In the genomic region with DNA sequence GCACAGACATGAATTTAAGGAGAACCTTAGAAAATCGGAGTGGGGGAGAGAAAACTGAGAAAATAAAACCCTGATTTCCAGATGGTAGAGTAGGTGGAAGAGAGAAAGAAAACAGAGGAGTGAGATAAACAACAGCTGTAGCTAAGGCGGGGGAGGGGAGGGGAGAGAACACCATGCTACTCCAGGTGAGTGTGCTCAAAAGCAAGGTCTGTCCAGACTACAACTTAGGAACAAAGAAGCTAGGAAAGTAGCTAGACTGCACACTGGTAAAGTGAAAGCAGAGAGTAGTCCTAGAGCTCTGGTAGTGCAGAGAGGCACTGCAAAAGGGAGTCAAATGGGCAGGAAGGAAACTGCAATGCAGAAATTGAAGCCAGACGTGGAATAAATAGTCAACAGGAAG, we compare ENCODE assay signal across 25 mouse cellular contexts.
DNase-seq lines count a peak whose midpoint lies in the region; ATAC-seq lines count a peak whose summit lies in the region.
"Had no signal": no experiment of that assay in that cellular context is flagged by ENCODE, and none has a peak within 500 bp of the region (broad histone marks: within the 10 kb centered on the region; RNA-seq: fewer than 3 reads in every experiment).

No protein-coding gene starts in this region.

- H3K4me2 ChIP-seq in forebrain, embryonic 14.5 days (ENCODE audit: low read length): no peak overlapping the region
- H3K4me2 ChIP-seq in forebrain, embryonic 16.5 days (ENCODE audit: low read length): no peak overlapping the region
- no peak overlapping the region for H3K4me2 ChIP-seq in embryonic facial prominence, embryonic 14.5 days (ENCODE audit: low read depth, low read length)
- no peak overlapping the region for H3K4me2 ChIP-seq in limb, embryonic 12.5 days
- H3K4me2 ChIP-seq in hindbrain, embryonic 14.5 days (replicated peaks): no peak overlapping the region
- H3K4me2 ChIP-seq: embryonic facial prominence, embryonic 12.5 days; heart, embryonic 15.5 days; lung, embryonic 15.5 days; midbrain, embryonic 13.5 days; neural tube, embryonic 12.5 days had no signal

- H3K36me3 ChIP-seq in forebrain, embryonic 14.5 days (ENCODE audit: control insufficient read depth, insufficient read depth, low read length): no peaks in the 10 kb centered on the region
- H3K36me3 ChIP-seq in forebrain, embryonic 16.5 days (ENCODE audit: control insufficient read depth, insufficient read depth): no peaks in the 10 kb centered on the region
- H3K36me3 ChIP-seq in embryonic facial prominence, embryonic 14.5 days (ENCODE audit: control insufficient read depth, insufficient read depth, low read length): no peaks in the 10 kb centered on the region
- H3K36me3 ChIP-seq in limb, embryonic 12.5 days: no peaks in the 10 kb centered on the region
- no peaks in the 10 kb centered on the region for H3K36me3 ChIP-seq in hindbrain, embryonic 14.5 days (replicated peaks; ENCODE audit: control insufficient read depth, insufficient read depth)
- H3K36me3 ChIP-seq: embryonic facial prominence, embryonic 12.5 days; heart, embryonic 15.5 days; lung, embryonic 15.5 days; midbrain, embryonic 13.5 days; neural tube, embryonic 12.5 days had no signal

- DNase-seq in forebrain, embryonic 14.5 days (ENCODE audit: low spot score): peak; percentile 13
- DNase-seq in 416B (ENCODE audit: low read depth): peak; percentile 13
- DNase-seq in embryonic facial prominence, embryonic 14.5 days (ENCODE audit: low spot score): peak; percentile 6
- DNase-seq in heart, adult 9 months (ENCODE audit: low spot score in 2 of 2): no peak
- no peak for DNase-seq in hindbrain, embryonic 14.5 days (ENCODE audit: low spot score)
- DNase-seq: adrenal gland, postnatal 36 days; B cell, adult 2 months; cerebellum, adult 2 months; cerebellum, postnatal 36 days; gastrocnemius, postnatal 25 days; heart, adult 2 months; kidney, adult 18-20 months; kidney, postnatal 25 days; right cerebral cortex, adult 18-20 months; thymus, postnatal 25 days had no signal

- ATAC-seq in forebrain, embryonic 14.5 days: peak; percentile 29; the same call in 1 of the 2 replicates
- no peak for ATAC-seq in forebrain, embryonic 16.5 days
- no peak for ATAC-seq in embryonic facial prominence, embryonic 14.5 days (ENCODE audit: low read depth)
- peak; percentile 59; the same call in 1 of the 2 replicates for ATAC-seq in limb, embryonic 12.5 days (ENCODE audit: insufficient number of reproducible peaks, insufficient read depth, low FRiP score, low TSS enrichment, low read depth)
- ATAC-seq in hindbrain, embryonic 14.5 days (ENCODE audit: low FRiP score): no peak
- ATAC-seq: midbrain, embryonic 13.5 days had no signal

- no peaks in the 10 kb centered on the region for H3K9me3 ChIP-seq in forebrain, embryonic 14.5 days (replicated peaks; ENCODE audit: control insufficient read depth, low read length)
- H3K9me3 ChIP-seq in forebrain, embryonic 16.5 days (ENCODE audit: control insufficient read depth, low read length): no peaks in the 10 kb centered on the region
- H3K9me3 ChIP-seq in embryonic facial prominence, embryonic 14.5 days (ENCODE audit: control insufficient read depth, low read length): no peaks in the 10 kb centered on the region
- H3K9me3 ChIP-seq in limb, embryonic 12.5 days: no peaks in the 10 kb centered on the region
- H3K9me3 ChIP-seq in hindbrain, embryonic 14.5 days (ENCODE audit: control insufficient read depth, low read length): no peaks in the 10 kb centered on the region
- H3K9me3 ChIP-seq: embryonic facial prominence, embryonic 12.5 days; heart, embryonic 15.5 days; lung, embryonic 15.5 days; midbrain, embryonic 13.5 days; neural tube, embryonic 12.5 days had no signal

- H3K27me3 ChIP-seq in forebrain, embryonic 14.5 days (replicated peaks; ENCODE audit: control insufficient read depth, insufficient read depth, low read length): no peaks in the 10 kb centered on the region
- H3K27me3 ChIP-seq in forebrain, embryonic 16.5 days (replicated peaks; ENCODE audit: control insufficient read depth, insufficient read depth, low read length): no peaks in the 10 kb centered on the region
- H3K27me3 ChIP-seq in embryonic facial prominence, embryonic 14.5 days (replicated peaks; ENCODE audit: control insufficient read depth, insufficient read depth, low read length): no peaks in the 10 kb centered on the region
- no peaks in the 10 kb centered on the region for H3K27me3 ChIP-seq in limb, embryonic 12.5 days
- no peaks in the 10 kb centered on the region for H3K27me3 ChIP-seq in hindbrain, embryonic 14.5 days (ENCODE audit: control insufficient read depth, insufficient read depth, low read length)
- H3K27me3 ChIP-seq: embryonic facial prominence, embryonic 12.5 days; heart, embryonic 15.5 days; lung, embryonic 15.5 days; midbrain, embryonic 13.5 days; neural tube, embryonic 12.5 days had no signal

- H3K9ac ChIP-seq in forebrain, embryonic 14.5 days (ENCODE audit: low read length): no peak overlapping the region
- no peak overlapping the region for H3K9ac ChIP-seq in forebrain, embryonic 16.5 days (replicated peaks; ENCODE audit: low read depth, low read length)
- H3K9ac ChIP-seq in embryonic facial prominence, embryonic 14.5 days (ENCODE audit: low read depth, low read length): no peak overlapping the region
- no peak overlapping the region for H3K9ac ChIP-seq in limb, embryonic 12.5 days (replicated peaks)
- H3K9ac ChIP-seq in hindbrain, embryonic 14.5 days: no peak overlapping the region
- H3K9ac ChIP-seq: embryonic facial prominence, embryonic 12.5 days; heart, embryonic 15.5 days; liver, embryonic 14.5 days; lung, embryonic 15.5 days; midbrain, embryonic 13.5 days; neural tube, embryonic 12.5 days had no signal

- H3K4me1 ChIP-seq in forebrain, embryonic 14.5 days (ENCODE audit: control insufficient read depth, insufficient read depth, low read length): no peaks in the 10 kb centered on the region
- H3K4me1 ChIP-seq in forebrain, embryonic 16.5 days (replicated peaks; ENCODE audit: control insufficient read depth, insufficient read depth, low read length): 0 out of 2 replicates have a peak, but pooled peaks cover 2% of the 10 kb centered on the region
- no peaks in the 10 kb centered on the region for H3K4me1 ChIP-seq in embryonic facial prominence, embryonic 14.5 days (ENCODE audit: control insufficient read depth, insufficient read depth, low read length)
- H3K4me1 ChIP-seq in limb, embryonic 12.5 days (replicated peaks): 0 out of 2 replicates have a peak, but pooled peaks cover 4% of the 10 kb centered on the region
- no peaks in the 10 kb centered on the region for H3K4me1 ChIP-seq in hindbrain, embryonic 14.5 days (replicated peaks; ENCODE audit: control insufficient read depth, insufficient read depth, low read length)
- H3K4me1 ChIP-seq: embryonic facial prominence, embryonic 12.5 days; heart, embryonic 15.5 days; lung, embryonic 15.5 days; midbrain, embryonic 13.5 days; neural tube, embryonic 12.5 days had no signal

- 72% methylated on average over 3 of the region's 3 CpGs for WGBS in forebrain, embryonic 14.5 days
- WGBS in forebrain, embryonic 16.5 days: 68% methylated on average over 3 of the region's 3 CpGs
- 48% methylated on average over 3 of the region's 3 CpGs for WGBS in embryonic facial prominence, embryonic 14.5 days
- 47% methylated on average over 3 of the region's 3 CpGs for WGBS in limb, embryonic 12.5 days
- WGBS in hindbrain, embryonic 14.5 days: 80% methylated on average over 3 of the region's 3 CpGs

- no peak overlapping the region for H3K27ac ChIP-seq in forebrain, embryonic 14.5 days (ENCODE audit: low read depth, low read length)
- H3K27ac ChIP-seq in forebrain, embryonic 16.5 days (ENCODE audit: low read length): no peak overlapping the region
- no peak overlapping the region for H3K27ac ChIP-seq in embryonic facial prominence, embryonic 14.5 days (replicated peaks; ENCODE audit: low read depth, low read length)
- 0 out of 2 replicates have a peak overlapping the region, but pooled peaks have one; percentile 41 for H3K27ac ChIP-seq in limb, embryonic 12.5 days
- H3K27ac ChIP-seq in hindbrain, embryonic 14.5 days: no peak overlapping the region
- H3K27ac ChIP-seq: embryonic facial prominence, embryonic 12.5 days; heart, adult 2 months; heart, embryonic 15.5 days; liver, embryonic 14.5 days; lung, embryonic 15.5 days; macrophage; midbrain, embryonic 13.5 days; neural tube, embryonic 12.5 days; stomach, postnatal 0 days had no signal

- no peak overlapping the region for H3K4me3 ChIP-seq in forebrain, embryonic 14.5 days (ENCODE audit: low read depth, low read length)
- H3K4me3 ChIP-seq in forebrain, embryonic 16.5 days (replicated peaks; ENCODE audit: low read length): no peak overlapping the region
- no peak overlapping the region for H3K4me3 ChIP-seq in embryonic facial prominence, embryonic 14.5 days (ENCODE audit: low read depth, low read length)
- H3K4me3 ChIP-seq in limb, embryonic 12.5 days (replicated peaks): no peak overlapping the region
- no peak overlapping the region for H3K4me3 ChIP-seq in hindbrain, embryonic 14.5 days (replicated peaks; ENCODE audit: low read length)
- H3K4me3 ChIP-seq: embryonic facial prominence, embryonic 12.5 days; heart, adult 2 months; heart, embryonic 15.5 days; lung, embryonic 15.5 days; midbrain, embryonic 13.5 days; neural tube, embryonic 12.5 days had no signal

Comparison
In these comparisons a context has a peak if more than half of its experiments do, and no peak if none do; other contexts are left out.
1. ATAC-seq: peak in forebrain, embryonic 14.5 days (single experiment) and limb, embryonic 12.5 days (single experiment); none in forebrain, embryonic 16.5 days (single experiment), embryonic facial prominence, embryonic 14.5 days (single experiment) and hindbrain, embryonic 14.5 days (single experiment).
2. DNase-seq: peak in forebrain, embryonic 14.5 days (single experiment), 416B (single experiment) and embryonic facial prominence, embryonic 14.5 days (single experiment); none in heart, adult 9 months (0 of 2) and hindbrain, embryonic 14.5 days (single experiment).